Mouse (Mus musculus) cortical plate, adult 2 months (tissue): Measurements from ENCODE around the gene Espn. TPM values are rescaled to one million over a fixed set of nuclear protein-coding genes. Genes with fewer than 3 reads are reported as not detected.

Experiments
- H3K27ac ChIP-seq: fragments of 200-500 bp; 2 replicates; pipeline ENCODE4 v1.5.1; 2012; ENCODE audit warnings: low read length, control low read depth, inconsistent platforms; ENCODE audit not compliant: insufficient read depth
- H3K4me1 ChIP-seq: fragments of 200-500 bp; 2 replicates; pipeline ENCODE4 v1.6.1; 2011; ENCODE audit warnings: low read length; ENCODE audit not compliant: control insufficient read depth, insufficient read depth
- H3K4me3 ChIP-seq: fragments of 200-500 bp; 2 replicates; pipeline ENCODE4 v1.5.1; 2011; ENCODE audit warnings: mild to moderate bottlenecking, low read length, control low read depth; ENCODE audit not compliant: insufficient read depth
- CTCF ChIP-seq: fragments of 200-500 bp; IDR thresholded peaks from 2 replicates; pipeline ENCODE4 v1.5.1; 2011; ENCODE audit warnings: mild to moderate bottlenecking, control low read depth, low read length; ENCODE audit not compliant: insufficient read depth; ENCODE audit errors: extremely low read depth
- POLR2A ChIP-seq: fragments of 200-500 bp; IDR thresholded peaks from 2 replicates; pipeline ENCODE4 v1.6.1; 2011; ENCODE audit warnings: mild to moderate bottlenecking, low read length, control low read depth; ENCODE audit not compliant: insufficient read depth; ENCODE audit errors: extremely low read depth
- polyA plus RNA-seq: library from polyadenylated mRNA; depleted of rRNA; stranded (reverse); fragments of >200 nt; gene quantifications from 2 replicates; pipeline ENCODE4 v1.2.3, GENCODE M21; 2012; rRNA removed

The Espn gene
- polyA plus RNA-seq, 1 experiment = 1.8 TPM

DNA sequence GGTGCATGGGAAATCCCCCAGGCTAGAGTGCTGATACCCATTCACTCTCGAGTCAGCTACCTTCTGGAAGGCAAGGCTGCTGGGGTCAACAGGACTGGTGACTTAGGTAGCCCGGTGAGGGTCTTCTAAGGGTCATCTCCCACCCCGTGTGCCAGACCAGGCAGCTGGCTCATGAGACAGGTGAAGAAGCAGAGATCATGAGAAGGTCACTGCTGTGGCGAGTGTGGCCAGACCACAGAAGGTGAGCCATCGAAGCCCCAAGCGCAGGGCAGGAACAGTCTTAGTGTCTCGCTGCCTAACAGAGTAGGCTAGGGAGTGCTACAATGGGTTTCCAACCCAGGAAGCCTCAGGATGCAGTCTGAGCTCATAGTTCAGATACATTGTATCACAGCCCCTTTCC lies 67.6 kb downstream of the Espn start:
- H3K27ac ChIP-seq = no peak overlapping the region
- H3K4me1 ChIP-seq = peaks cover 2% of the 10 kb centered on the region; the same call in 1 of the 2 replicates
- H3K4me3 ChIP-seq = no peak overlapping the region
- TF ChIP-seq POLR2A (no peak), CTCF (no peak)

DNA sequence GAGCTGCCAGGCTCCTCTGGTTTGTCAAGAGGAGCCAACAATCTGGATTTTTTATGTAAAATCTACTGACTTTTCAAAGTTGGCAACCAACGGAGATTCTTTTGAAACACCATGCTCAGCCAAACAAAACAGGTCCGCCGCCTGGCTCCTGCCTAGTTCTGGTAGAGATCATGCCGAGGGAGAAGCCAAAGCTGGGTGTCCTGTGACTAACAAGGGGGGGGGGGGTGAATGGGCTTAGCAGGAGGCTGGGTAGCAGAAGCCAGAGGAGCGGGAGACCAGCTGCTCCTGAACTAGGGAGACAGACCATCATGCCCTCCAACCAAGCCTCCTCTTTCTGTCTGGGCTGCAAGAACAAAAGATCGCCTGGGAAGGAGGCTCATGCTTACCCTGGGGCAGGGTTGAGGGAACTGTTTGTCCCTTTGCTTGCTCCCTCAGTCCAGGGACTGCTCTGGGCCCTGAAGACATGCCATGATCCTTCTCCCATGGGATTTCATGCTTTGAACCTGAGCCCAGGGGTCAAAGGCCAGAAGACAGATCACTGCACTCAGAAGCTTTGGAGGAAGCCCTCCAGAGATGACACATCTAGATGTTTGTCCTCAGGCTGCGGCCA lies 68.5 kb downstream of the Espn start:
- H3K4me1 ChIP-seq = no peaks in the 10 kb centered on the region
- H3K4me3 ChIP-seq = no peak overlapping the region
- no peak overlapping the region for H3K27ac ChIP-seq
- TF ChIP-seq CTCF (no peak), POLR2A (no peak)

- TF ChIP-seq CTCF (no peak), POLR2A (no peak)
- Histone ChIP-seq H3K4me3 (no peak overlapping the region), H3K4me1 (peaks cover 2% of the 10 kb centered on the region; the same call in 1 of the 2 replicates), H3K27ac (no peak overlapping the region)
These were observed 72.2 kb downstream of the Espn start for GRCm38 (mm10) chr4:152079931-152080330.

GRCm38 (mm10) chr4:152079261-152079660 lies 72.9 kb downstream of the Espn start:
- Histone ChIP-seq H3K4me1 (peaks cover 2% of the 10 kb centered on the region; the same call in 1 of the 2 replicates), H3K27ac (no peak overlapping the region), H3K4me3 (no peak overlapping the region)
- TF ChIP-seq POLR2A = no peak
- TF ChIP-seq CTCF = no peak

DNA sequence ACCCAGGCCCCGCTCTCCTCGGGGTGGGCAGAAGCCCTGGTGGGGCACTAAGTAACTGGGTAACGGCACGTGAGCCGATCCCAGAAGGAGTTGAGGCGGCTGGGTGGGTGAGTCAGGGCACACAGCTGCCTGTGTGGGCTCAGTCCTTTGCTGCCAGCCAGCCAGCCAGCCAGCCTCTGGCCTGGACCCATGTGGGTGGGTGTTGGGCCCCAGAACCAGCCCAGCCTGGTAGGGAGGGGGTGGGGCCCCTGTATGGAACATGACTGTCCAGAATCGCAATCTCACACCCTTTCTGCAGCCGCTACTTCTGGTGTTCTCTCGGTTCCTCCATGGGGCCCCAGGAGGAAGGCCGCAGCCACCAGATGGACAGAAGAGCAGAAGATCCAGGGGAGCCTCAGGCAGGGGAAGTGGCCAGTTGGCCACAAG lies 74.1 kb downstream of the Espn start:
- Histone ChIP-seq H3K4me1 (peaks cover 2% of the 10 kb centered on the region; the same call in 1 of the 2 replicates), H3K27ac (no peak overlapping the region), H3K4me3 (no peak overlapping the region)
- TF ChIP-seq CTCF = no peak
- no peak for TF ChIP-seq POLR2A

DNA sequence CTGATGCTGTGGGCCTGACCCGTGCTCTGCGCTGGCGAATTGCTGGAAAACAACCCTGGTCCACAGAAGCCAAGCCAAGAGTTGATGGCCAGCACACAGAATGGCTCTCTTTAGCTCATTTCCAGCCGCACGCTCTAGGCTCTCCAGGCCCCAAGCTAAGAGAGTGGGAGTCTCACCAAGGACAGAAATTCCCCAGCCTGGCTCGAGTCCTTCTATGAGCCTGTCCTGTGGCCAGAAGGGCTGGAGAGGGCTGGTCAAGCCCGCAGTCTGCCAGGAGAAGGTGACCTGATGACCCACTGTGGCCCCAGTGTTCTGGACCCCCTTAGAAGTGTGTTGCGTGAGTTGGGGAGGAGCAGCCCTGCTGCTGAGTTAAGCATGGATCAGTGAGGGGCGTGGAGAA lies 75.0 kb downstream of the Espn start:
- TF ChIP-seq CTCF (no peak), POLR2A (no peak)
- peaks cover 2% of the 10 kb centered on the region; the same call in 1 of the 2 replicates for H3K4me1 ChIP-seq
- no peak overlapping the region for H3K27ac ChIP-seq
- H3K4me3 ChIP-seq = no peak overlapping the region

DNA sequence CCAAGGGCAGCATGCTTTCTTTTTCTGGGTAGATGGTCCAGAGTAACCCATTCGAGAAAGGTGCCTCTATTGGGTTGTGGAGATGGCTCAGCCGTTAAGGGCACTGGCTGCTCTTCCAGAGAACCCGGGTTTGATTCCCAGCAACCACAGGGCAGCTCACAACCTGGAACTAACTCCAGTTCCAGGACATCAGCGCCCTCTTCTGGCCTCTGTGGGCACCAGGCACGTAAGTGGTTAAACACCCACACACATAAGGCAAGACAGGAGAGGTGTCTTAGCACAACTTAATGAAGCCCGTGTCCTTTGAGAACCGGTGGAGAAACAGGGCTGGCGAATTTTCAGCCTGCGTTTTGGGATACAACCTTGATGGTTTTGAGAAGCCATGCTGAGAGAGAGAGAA lies 77.6 kb downstream of the Espn start:
- no peak overlapping the region for H3K4me3 ChIP-seq
- H3K4me1 ChIP-seq = peaks cover 2% of the 10 kb centered on the region; the same call in 1 of the 2 replicates
- TF ChIP-seq POLR2A (no peak), CTCF (no peak)

DNA sequence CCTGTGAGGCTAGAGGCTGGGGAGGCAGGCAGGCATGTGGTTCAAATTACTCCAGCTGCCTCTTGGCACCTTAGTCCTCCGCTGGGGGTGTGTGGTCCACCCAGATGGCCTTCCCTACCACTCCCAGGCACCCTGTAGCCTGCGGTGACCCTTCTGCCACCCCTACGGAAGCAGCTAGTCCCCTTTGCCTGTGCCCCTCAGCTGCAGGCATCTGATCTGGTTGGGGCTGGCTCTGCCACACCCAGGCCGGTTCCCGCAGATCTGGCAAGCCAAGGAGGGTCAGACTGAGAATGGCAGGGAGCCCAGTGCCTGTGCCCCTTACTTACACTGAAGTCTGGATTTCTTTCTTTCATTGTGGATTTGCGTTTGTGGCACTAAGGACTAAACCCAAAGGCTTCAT lies 78.5 kb downstream of the Espn start:
- Histone ChIP-seq H3K4me1 (peaks cover 2% of the 10 kb centered on the region; the same call in 1 of the 2 replicates), H3K27ac (no peak overlapping the region), H3K4me3 (no peak overlapping the region)
- TF ChIP-seq POLR2A (no peak), CTCF (no peak)

More for the DNA sequence above, 77.6 kb downstream of the Espn start:
- no peak overlapping the region for H3K27ac ChIP-seq

DNA sequence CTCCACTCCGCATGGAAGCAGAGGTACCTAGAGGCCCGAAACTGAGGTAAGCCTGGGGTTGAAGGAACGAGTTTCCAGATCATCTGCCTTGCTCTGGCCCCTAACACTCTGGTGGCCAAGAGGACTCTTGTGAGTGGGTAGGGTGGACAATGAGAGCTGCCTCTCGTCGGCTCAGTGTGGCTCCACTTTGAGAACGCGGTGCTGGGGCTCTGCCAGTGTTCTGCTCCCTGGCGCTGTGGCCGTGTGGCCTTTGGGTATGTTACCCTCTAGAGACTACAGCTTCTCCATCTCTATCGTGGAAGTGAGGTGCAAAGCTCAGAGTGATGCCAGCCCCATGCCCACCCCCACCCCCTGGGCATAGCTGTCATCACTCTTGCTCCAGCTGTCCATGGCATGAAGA lies 79.5 kb downstream of the Espn start:
- Histone ChIP-seq H3K27ac (no peak overlapping the region), H3K4me3 (no peak overlapping the region), H3K4me1 (no peaks in the 10 kb centered on the region)
- TF ChIP-seq CTCF = no peak
- no peak for TF ChIP-seq POLR2A

GRCm38 (mm10) chr4:152072121-152072601 lies 80.0 kb downstream of the Espn start, which contains the start of gene Plekhg5:
Gene Plekhg5 (plus strand): TSS chr4:152072498.
- no peak for TF ChIP-seq POLR2A
- no peak for TF ChIP-seq CTCF
- Histone ChIP-seq H3K4me3 (no peak within 1 kb of the TSS), H3K27ac (no peak within 1 kb of the TSS), H3K4me1 (no peaks in the 10 kb centered on the region)

- Histone ChIP-seq H3K4me1 (no peaks in the 10 kb centered on the region), H3K27ac (no peak overlapping the region), H3K4me3 (no peak overlapping the region)
- TF ChIP-seq CTCF = no peak
These were observed 81.4 kb downstream of the Espn start for GRCm38 (mm10) chr4:152070494-152071396.

Other genes starting within 250 kb of the Espn start
- 58.5 and 64.9 TPM in 2 replicates for gene Dnajc11, start 218.7 kb downstream of the Espn start, polyA plus RNA-seq
- gene Thap3, start 163.4 kb downstream of the Espn start, polyA plus RNA-seq = 29.7 and 31.5 TPM in 2 replicates
- 9.3 and 9.6 TPM in 2 replicates for gene Phf13, start 156.1 kb downstream of the Espn start, polyA plus RNA-seq
- 11.8 and 12.6 TPM in 2 replicates for gene Klhl21, start 143.6 kb downstream of the Espn start, polyA plus RNA-seq
- 13.7 and 19.1 TPM in 2 replicates for gene Zbtb48, start 124.7 kb downstream of the Espn start, polyA plus RNA-seq
- 0.23 and 0.53 TPM in 2 replicates for gene Tas1r1, start 113.8 kb downstream of the Espn start, polyA plus RNA-seq
- 16.7 and 17.1 TPM in 2 replicates for gene Nol9, start 113.0 kb downstream of the Espn start, polyA plus RNA-seq
- gene Plekhg5, start 79.9 kb downstream of the Espn start, polyA plus RNA-seq = 59.9 and 72.3 TPM in 2 replicates
- 12.7 and 14.7 TPM in 2 replicates for gene Tnfrsf25, start 36.4 kb downstream of the Espn start, polyA plus RNA-seq
- not detected in 2 replicates for gene Hes2, start 6.5 kb upstream of the Espn start, polyA plus RNA-seq
- 333 and 334 TPM in 2 replicates for gene Acot7, start 25.8 kb upstream of the Espn start, polyA plus RNA-seq
- 24.0 and 25.9 TPM in 2 replicates for gene Gpr153, start 121.9 kb upstream of the Espn start, polyA plus RNA-seq
- gene Hes3, start 139.3 kb upstream of the Espn start, polyA plus RNA-seq = 1.1 and 1.2 TPM in 2 replicates
- 32.9 and 35.2 TPM in 2 replicates for gene Icmt, start 144.9 kb upstream of the Espn start, polyA plus RNA-seq
- gene Rnf207, start 166.6 kb upstream of the Espn start, polyA plus RNA-seq = 22.2 and 25.0 TPM in 2 replicates
- gene Rpl22, start 173.4 kb upstream of the Espn start, polyA plus RNA-seq = 201 and 216 TPM in 2 replicates
- gene Chd5, start 186.3 kb upstream of the Espn start, polyA plus RNA-seq = 67.5 and 75.5 TPM in 2 replicates